Mouse (Mus musculus) testis, adult 2 months (tissue): ENCODE data around the gene Cdc42se2.

Experiments used
- CTCF ChIP-seq: fragments of 200-500 bp; IDR thresholded peaks from 2 replicates; pipeline ENCODE4 v1.5.1; 2012; ENCODE audit warnings: low read depth, mild to moderate bottlenecking, inconsistent platforms, low read length, moderate library complexity; ENCODE audit not compliant: control insufficient read depth, insufficient read depth, insufficient replicate concordance
- POLR2A ChIP-seq: fragments of 200-500 bp; IDR thresholded peaks from 2 replicates; pipeline ENCODE4 v1.6.1; 2012; ENCODE audit warnings: low read depth, mild to moderate bottlenecking, inconsistent platforms, low read length, moderate library complexity; ENCODE audit not compliant: control insufficient read depth

DNA sequence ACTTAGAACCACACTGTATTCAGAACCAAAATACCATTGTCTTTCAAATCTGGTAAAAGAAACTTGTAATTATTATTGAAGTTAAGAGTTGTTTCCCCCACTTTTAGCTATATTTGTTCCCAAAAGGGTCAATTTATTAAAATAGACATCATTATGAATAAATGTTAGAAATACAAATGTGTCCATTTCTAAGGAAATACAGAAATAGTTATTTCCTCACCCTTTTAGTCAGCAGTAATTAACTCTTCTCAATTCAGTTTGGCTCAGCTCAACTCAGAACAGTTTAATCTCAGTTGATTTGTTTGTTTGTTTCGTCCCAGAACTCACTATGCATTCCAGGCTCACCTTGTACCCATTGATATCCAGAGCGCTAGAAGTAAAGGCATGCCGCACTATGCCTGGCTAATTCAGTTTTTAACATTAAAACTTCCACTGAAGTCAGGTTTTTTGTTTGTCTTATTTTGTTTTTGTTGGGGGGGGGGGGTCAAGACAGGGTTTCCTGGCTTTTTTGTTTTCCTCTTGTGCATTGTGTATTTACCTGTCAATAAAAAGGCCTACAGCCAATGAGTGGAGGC lies 19.3 kb downstream of the Cdc42se2 start:
- TF ChIP-seq CTCF (no peak), POLR2A (no peak)
